Mouse (Mus musculus) heart, adult 2 months (tissue): Measurements from ENCODE around the gene Cpne1.

ENCODE experiments used
- CTCF ChIP-seq: fragments of 200-600 bp; IDR thresholded peaks from 2 replicates; pipeline ENCODE4 v1.8.1; 2022; ENCODE audit warnings: antibody characterized with exemption, mild to moderate bottlenecking, moderate library complexity
- POLR2A ChIP-seq: fragments of 200-500 bp; IDR thresholded peaks from 2 replicates; pipeline ENCODE4 v1.6.1; 2011; ENCODE audit warnings: mild to moderate bottlenecking, low read depth, low read length, control low read depth; ENCODE audit not compliant: insufficient read depth

GRCm38 (mm10) chr2:156066126-156066525 lies 45.6 kb downstream of the Cpne1 start:
- TF ChIP-seq POLR2A (no peak), CTCF (no peak)
